Mouse (Mus musculus): ENCODE results near the gene Dmrta1.

GRCm38 (mm10) chr4:89674711-89675110, 4.5 kb upstream of the Dmrta1 start:
- TF ChIP-seq CTCF (IDR thresholded peaks at IDR 0.05; ENCODE audit: extremely low read depth, insufficient read length, insufficient replicate concordance, low read depth, low read length) (no peak), POLR2A (IDR thresholded peaks at IDR 0.05; ENCODE audit: low read depth, low read length) (no peak)
